Mouse (Mus musculus) embryo, embryonic 10.5 days (tissue): Measurements from ENCODE around the gene Padi1.
A peak's percentile ranks its signal among the peaks of the same experiment; 100 is the strongest.

Experiments
- DNase-seq: peaks from one replicate; pipeline ENCODE4 v3.0.0-alpha.2; 2015; ENCODE audit warnings: low spot score

The Padi1 gene

GRCm38 (mm10) chr4:140845666-140846065, at the start of gene Padi1:
Gene Padi1, minus strand, starts transcription at chr4:140845778.
- DNase-seq: no peak

GRCm38 (mm10) chr4:140892163-140892530, 46.6 kb upstream of the Padi1 start:
- no peak for DNase-seq

- DNase-seq: no peak
Observed at GRCm38 (mm10) chr4:140891525-140892162, 46.1 kb upstream of the Padi1 start.

GRCm38 (mm10) chr4:140883852-140884251, 38.3 kb upstream of the Padi1 start:
- DNase-seq: no peak

- no peak for DNase-seq
Observed at GRCm38 (mm10) chr4:140882981-140883380, 37.4 kb upstream of the Padi1 start.

GRCm38 (mm10) chr4:140882365-140882764, 36.8 kb upstream of the Padi1 start:
- no peak for DNase-seq

- DNase-seq: no peak
Observed at GRCm38 (mm10) chr4:140881771-140882170, 36.2 kb upstream of the Padi1 start.

GRCm38 (mm10) chr4:140881026-140881670, 35.6 kb upstream of the Padi1 start:
- no peak for DNase-seq

- DNase-seq: no peak
Observed at GRCm38 (mm10) chr4:140880207-140880606, 34.6 kb upstream of the Padi1 start.

GRCm38 (mm10) chr4:140879739-140880138, 34.2 kb upstream of the Padi1 start:
- no peak for DNase-seq

- DNase-seq: no peak
Observed at GRCm38 (mm10) chr4:140879116-140879515, 33.5 kb upstream of the Padi1 start.

- no peak for DNase-seq
Observed at GRCm38 (mm10) chr4:140878655-140879054, 33.1 kb upstream of the Padi1 start.

GRCm38 (mm10) chr4:140877441-140877840, 31.9 kb upstream of the Padi1 start:
- DNase-seq: no peak

- no peak for DNase-seq
Observed at GRCm38 (mm10) chr4:140876681-140877080, 31.1 kb upstream of the Padi1 start.

- DNase-seq: no peak
Observed at GRCm38 (mm10) chr4:140876161-140876560, 30.6 kb upstream of the Padi1 start.

GRCm38 (mm10) chr4:140873011-140873410, 27.4 kb upstream of the Padi1 start:
- no peak for DNase-seq

GRCm38 (mm10) chr4:140872686-140872992, 27.1 kb upstream of the Padi1 start:
- DNase-seq: no peak

GRCm38 (mm10) chr4:140871851-140872685, 26.5 kb upstream of the Padi1 start:
- DNase-seq: no peak

- no peak for DNase-seq
Observed at GRCm38 (mm10) chr4:140871376-140871775, 25.8 kb upstream of the Padi1 start.

- no peak for DNase-seq
Observed at GRCm38 (mm10) chr4:140870876-140871275, 25.3 kb upstream of the Padi1 start.

- DNase-seq: no peak
Observed at GRCm38 (mm10) chr4:140869945-140870344, 24.4 kb upstream of the Padi1 start.

- DNase-seq: peak; percentile 75
Observed at GRCm38 (mm10) chr4:140868484-140869190, 23.1 kb upstream of the Padi1 start.
